24 mouse cellular contexts compared by ENCODE assay signal in genomic region chr17:12149232-12149861, GRCm38 (mm10). TPM values are rescaled to one million over a fixed set of nuclear protein-coding genes. Genes with fewer than 3 reads are reported as not detected.
A peak's percentile ranks its signal among the peaks of the same experiment; 100 is the strongest.
DNase-seq lines count a peak whose midpoint lies in the region; ATAC-seq and TF ChIP-seq lines count a peak whose summit lies in the region.
"Had no signal": no experiment of that assay in that cellular context is flagged by ENCODE, and none has a peak within 500 bp of the region (broad histone marks: within the 10 kb centered on the region; RNA-seq: fewer than 3 reads in every experiment).

No protein-coding gene starts in this region.

- no peaks in the 10 kb centered on the region for H3K27me3 ChIP-seq in liver, embryonic 14.5 days (ENCODE audit: control insufficient read depth, insufficient read depth, low read length)
- H3K27me3 ChIP-seq in heart, embryonic 11.5 days (ENCODE audit: control insufficient read depth, insufficient read depth, low read length): no peaks in the 10 kb centered on the region
- H3K27me3 ChIP-seq in forebrain, embryonic 10.5 days (ENCODE audit: poor library complexity, severe bottlenecking): no peaks in the 10 kb centered on the region
- H3K27me3 ChIP-seq: CH12.LX; forebrain, embryonic 12.5 days; hindbrain, embryonic 13.5 days; kidney, embryonic 15.5 days; limb, embryonic 12.5 days; neural tube, embryonic 15.5 days had no signal

- peak overlapping the region; percentile 21 for H3K9ac ChIP-seq in liver, embryonic 14.5 days (replicated peaks)
- H3K9ac ChIP-seq in heart, embryonic 11.5 days (ENCODE audit: low read depth, low read length): no peak overlapping the region
- H3K9ac ChIP-seq: forebrain, embryonic 12.5 days; hindbrain, embryonic 13.5 days; kidney, embryonic 15.5 days; limb, embryonic 12.5 days; lung, embryonic 14.5 days; neural tube, embryonic 15.5 days had no signal

- H3K36me3 ChIP-seq in liver, embryonic 14.5 days (replicated peaks; ENCODE audit: control insufficient read depth, insufficient read depth, low read depth): peaks cover 31% of the 10 kb centered on the region
- H3K36me3 ChIP-seq in heart, embryonic 11.5 days (ENCODE audit: control insufficient read depth, insufficient read depth, low read length): peaks cover 9% of the 10 kb centered on the region
- H3K36me3 ChIP-seq in forebrain, embryonic 10.5 days (replicated peaks): peaks cover 59% of the 10 kb centered on the region

- no peak for TF ChIP-seq EP300 in liver, embryonic 14.5 days (IDR thresholded peaks at IDR 0.05; ENCODE audit: low read depth)

- TF ChIP-seq CTCF in liver, embryonic 14.5 days (IDR thresholded peaks at IDR 0.05; ENCODE audit: low read depth): no peak
- no peak for TF ChIP-seq CTCF in gastrocnemius, adult 2 months (IDR thresholded peaks at IDR 0.05)

- DNase-seq in c-Kit-negative CD71-positive TER-119-positive erythroid progenitor cells, embryonic 14.5 days (ENCODE audit: low read depth, low spot score): peak; percentile 51
- peak; percentile 16 to 51 (median 23) for DNase-seq in liver, embryonic 14.5 days (ENCODE audit: low read depth in 3 of 3, low spot score in 3 of 3)
- DNase-seq in forebrain, embryonic 10.5 days (ENCODE audit: extremely low spot score, low spot score): no peak
- no peak for DNase-seq in gastrocnemius, adult 2 months
- DNase-seq: adrenal gland, adult 8-10 months; B cell, adult 2 months; cerebellum, adult 9-11 months; kidney, adult 11 months; kidney, postnatal 4 days; lung, embryonic 14.5 days; lung, postnatal 36 days had no signal

- ATAC-seq in erythroblast, adult 5-6 weeks (replicated peaks; ENCODE audit: low FRiP score, poor library complexity, severe bottlenecking): peak; percentile 88
- ATAC-seq in liver, embryonic 14.5 days (ENCODE audit: insufficient read depth): peak; percentile 78
- ATAC-seq in megakaryocyte-erythroid progenitor cell, adult 5-6 weeks (replicated peaks; ENCODE audit: low FRiP score, low TSS enrichment, poor library complexity, severe bottlenecking): peak; percentile 62
- no peak for ATAC-seq in heart, embryonic 11.5 days (replicated peaks; ENCODE audit: insufficient number of reproducible peaks, low FRiP score, low TSS enrichment)
- ATAC-seq: midbrain, embryonic 16.5 days had no signal

- 66% methylated on average over 6 of the region's 6 CpGs for WGBS in liver, embryonic 14.5 days (ENCODE audit: insufficient replicate concordance)
- WGBS in heart, embryonic 11.5 days (ENCODE audit: insufficient replicate concordance): 84% methylated on average over 6 of the region's 6 CpGs
- 95% methylated on average over 6 of the region's 6 CpGs for WGBS in forebrain, embryonic 10.5 days

- peak overlapping the region; percentile 10 for H3K27ac ChIP-seq in liver, embryonic 14.5 days
- no peak overlapping the region for H3K27ac ChIP-seq in heart, embryonic 11.5 days (ENCODE audit: low read depth, low read length)
- H3K27ac ChIP-seq in forebrain, embryonic 10.5 days: no peak overlapping the region
- H3K27ac ChIP-seq in gastrocnemius, adult 2 months: no peak overlapping the region
- H3K27ac ChIP-seq: embryonic facial prominence, embryonic 10.5 days; forebrain, embryonic 12.5 days; hindbrain, embryonic 13.5 days; kidney, embryonic 15.5 days; limb, embryonic 12.5 days; midbrain, embryonic 10.5 days; neural tube, embryonic 15.5 days had no signal

- no peak overlapping the region for H3K4me3 ChIP-seq in liver, embryonic 14.5 days (ENCODE audit: insufficient read depth in 1 of 2, low read depth in 2 of 2, low read length in 2 of 2)
- H3K4me3 ChIP-seq in heart, embryonic 11.5 days (ENCODE audit: low read depth, low read length): no peak overlapping the region
- no peak overlapping the region for H3K4me3 ChIP-seq in forebrain, embryonic 10.5 days
- H3K4me3 ChIP-seq in gastrocnemius, adult 2 months: no peak overlapping the region
- H3K4me3 ChIP-seq: embryonic facial prominence, embryonic 10.5 days; forebrain, embryonic 12.5 days; hindbrain, embryonic 13.5 days; kidney, embryonic 15.5 days; limb, embryonic 12.5 days; midbrain, embryonic 10.5 days; neural tube, embryonic 15.5 days had no signal

- H3K9me3 ChIP-seq in liver, embryonic 14.5 days (ENCODE audit: control insufficient read depth, low read length): no peaks in the 10 kb centered on the region
- H3K9me3 ChIP-seq in heart, embryonic 11.5 days (replicated peaks; ENCODE audit: control insufficient read depth, low read length): no peaks in the 10 kb centered on the region
- no peaks in the 10 kb centered on the region for H3K9me3 ChIP-seq in forebrain, embryonic 10.5 days
- H3K9me3 ChIP-seq: embryonic facial prominence, embryonic 10.5 days; forebrain, embryonic 12.5 days; G1E; hindbrain, embryonic 13.5 days; kidney, embryonic 15.5 days; limb, embryonic 12.5 days; midbrain, embryonic 10.5 days; neural tube, embryonic 15.5 days had no signal

- peak overlapping the region; percentile 24 for H3K4me2 ChIP-seq in liver, embryonic 14.5 days (ENCODE audit: low read depth)
- H3K4me2 ChIP-seq in heart, embryonic 11.5 days: no peak overlapping the region
- H3K4me2 ChIP-seq: forebrain, embryonic 12.5 days; hindbrain, embryonic 13.5 days; kidney, embryonic 15.5 days; limb, embryonic 12.5 days; lung, embryonic 14.5 days; neural tube, embryonic 15.5 days had no signal

- peaks cover 12 to 17% of the 10 kb centered on the region in 2 experiments for H3K4me1 ChIP-seq in liver, embryonic 14.5 days (replicated peaks; ENCODE audit: control insufficient read depth in 2 of 2, insufficient read depth in 2 of 2, low read length in 1 of 2)
- peaks cover 3% of the 10 kb centered on the region; the same call in 1 of the 2 replicates for H3K4me1 ChIP-seq in heart, embryonic 11.5 days (ENCODE audit: control insufficient read depth, insufficient read depth, low read length)
- H3K4me1 ChIP-seq in forebrain, embryonic 10.5 days: no peaks in the 10 kb centered on the region
- H3K4me1 ChIP-seq: embryonic facial prominence, embryonic 10.5 days; forebrain, embryonic 12.5 days; hindbrain, embryonic 13.5 days; kidney, embryonic 15.5 days; limb, embryonic 12.5 days; midbrain, embryonic 10.5 days; neural tube, embryonic 15.5 days had no signal

- intact Hi-C loops in gastrocnemius, adult 2 months (cut with DNase I): no loop called here

RNA-seq across cellular contexts. Expression of gene Agpat4, which starts 30.8 kb away (rescaled TPM):
- 73.6 and 79.0 TPM in 2 replicates for total RNA-seq in erythroblast, adult 5-6 weeks (2015; ENCODE audit: low replicate concordance)
- 99.3 and 133 TPM in 2 replicates for total RNA-seq in erythroblast, adult 5-6 weeks (2017; ENCODE audit: low replicate concordance)
- 15.0 and 16.2 TPM in 2 replicates for polyA plus RNA-seq in liver, embryonic 14.5 days (2012; rRNA removed)
- 10.5 and 12.1 TPM in 2 replicates for polyA plus RNA-seq in liver, embryonic 14.5 days (2014; fragmentation: Nextera tagmentation; extraction: Ambion mirVana)
- 9.0 and 12.7 TPM in 2 replicates for total RNA-seq in megakaryocyte-erythroid progenitor cell, adult 5-6 weeks (2014; fragmentation: Nextera tagmentation)
- 4.3 and 6.8 TPM in 2 replicates for total RNA-seq in megakaryocyte-erythroid progenitor cell, adult 5-6 weeks (2017)
- polyA plus RNA-seq in heart, embryonic 11.5 days (2014; fragmentation: Nextera tagmentation; extraction: Ambion mirVana): 17.8 and 21.0 TPM in 2 replicates
- polyA plus RNA-seq in forebrain, embryonic 10.5 days (2016; fragmentation: Nextera tagmentation; extraction: Ambion mirVana): 42.2 and 44.7 TPM in 2 replicates
- 1 to 10 TPM; 2.0 to 3.0 TPM for total RNA-seq in gastrocnemius, adult 2 months (2021)

Comparison
In these comparisons a context has a peak if more than half of its experiments do, and no peak if none do; other contexts are left out.
1. DNase-seq: peak in c-Kit-negative CD71-positive TER-119-positive erythroid progenitor cells, embryonic 14.5 days (single experiment) and liver, embryonic 14.5 days (3 of 3); none in forebrain, embryonic 10.5 days (single experiment) and gastrocnemius, adult 2 months (single experiment).
2. RNA of gene Agpat4, which starts 30.8 kb away (total RNA-seq): 73.6 to 133 TPM in erythroblast, adult 5-6 weeks; 4.3 to 12.7 TPM in megakaryocyte-erythroid progenitor cell, adult 5-6 weeks and 2.0 to 3.0 TPM in gastrocnemius, adult 2 months; every median in the first group is over 4 times any median in the second.